Mouse (Mus musculus) cerebellum, adult 11-12 months (tissue): ENCODE measurements at regions not wholly inside any gene's neighbourhood (a gene's known extent, or its start where the extent isn't known, plus 50 kb on each side); places are given as distances from the start of the nearest gene placed in this dataset.

ENCODE experiments used
- DNase-seq: peaks from one replicate; pipeline ENCODE4 v3.0.0; 2022

- DNase-seq, result no peak
These were observed 329.9 kb downstream of the Ptpru start for GRCm38 (mm10) chr4:131508154-131508553.

- DNase-seq, result no peak
These were observed 326.5 kb downstream of the Ptpru start for GRCm38 (mm10) chr4:131511586-131511985.

- DNase-seq, result no peak
These were observed 325.3 kb downstream of the Ptpru start for GRCm38 (mm10) chr4:131512768-131513167.

GRCm38 (mm10) chr4:131520636-131521306 lies 317.3 kb downstream of the Ptpru start:
- DNase-seq, result no peak

GRCm38 (mm10) chr4:131521307-131521651 lies 316.8 kb downstream of the Ptpru start:
- no peak for DNase-seq

- DNase-seq, result no peak
These were observed 312.9 kb downstream of the Ptpru start for GRCm38 (mm10) chr4:131525236-131525635.

- DNase-seq, result no peak
These were observed 307.6 kb downstream of the Ptpru start for GRCm38 (mm10) chr4:131530491-131530890.

GRCm38 (mm10) chr4:131531003-131531402 lies 307.1 kb downstream of the Ptpru start:
- no peak for DNase-seq

GRCm38 (mm10) chr4:131534831-131535230 lies 303.3 kb downstream of the Ptpru start:
- DNase-seq, result peak; percentile 36

GRCm38 (mm10) chr4:131538237-131538636 lies 299.9 kb downstream of the Ptpru start:
- DNase-seq, result no peak

GRCm38 (mm10) chr4:131546422-131547200 lies 291.5 kb downstream of the Ptpru start:
- DNase-seq, result no peak

GRCm38 (mm10) chr4:131549581-131549980 lies 288.5 kb downstream of the Ptpru start:
- peak; percentile 37 for DNase-seq

- DNase-seq, result peak; percentile 18
These were observed 279.6 kb downstream of the Ptpru start for GRCm38 (mm10) chr4:131558513-131558912.

- peak; percentile 37 for DNase-seq
These were observed 274.2 kb downstream of the Ptpru start for GRCm38 (mm10) chr4:131563851-131564250.

- no peak for DNase-seq
These were observed 272.9 kb downstream of the Ptpru start for GRCm38 (mm10) chr4:131565203-131565602.

- no peak for DNase-seq
These were observed 270.8 kb downstream of the Ptpru start for GRCm38 (mm10) chr4:131567241-131567640.

- DNase-seq, result no peak
These were observed 268.9 kb downstream of the Ptpru start for GRCm38 (mm10) chr4:131569156-131569555.

GRCm38 (mm10) chr4:131577571-131577970 lies 260.5 kb downstream of the Ptpru start:
- DNase-seq, result no peak

- DNase-seq, result no peak
These were observed 252.1 kb downstream of the Ptpru start for GRCm38 (mm10) chr4:131585946-131586345.

- DNase-seq, result no peak
These were observed 250.6 kb downstream of the Ptpru start for GRCm38 (mm10) chr4:131587536-131587935.

- no peak for DNase-seq
These were observed 248.0 kb downstream of the Ptpru start for GRCm38 (mm10) chr4:131590136-131590535.

- DNase-seq, result no peak
These were observed 246.6 kb downstream of the Ptpru start for GRCm38 (mm10) chr4:131591456-131591855.

- DNase-seq, result no peak
These were observed 240.1 kb downstream of the Ptpru start for GRCm38 (mm10) chr4:131597996-131598395.

GRCm38 (mm10) chr4:131614434-131614833 lies 223.7 kb downstream of the Ptpru start:
- DNase-seq, result no peak
